Mouse (Mus musculus) forebrain, embryonic 13.5 days (tissue): ENCODE results near the gene Gm45837. TPM values are rescaled to one million over a fixed set of nuclear protein-coding genes. Genes with fewer than 3 reads are reported as not detected.
A peak's percentile ranks its signal among the peaks of the same experiment; 100 is the strongest.

Experiments
- ATAC-seq: fragments of 200-750 bp; cut with Nextera tagmentation; 2 replicates; pipeline ENCODE4 v1.8.0; 2017
- H3K27ac ChIP-seq: fragments of 300-500 bp; sonication (generic); 2 replicates; pipeline ENCODE4 v1.5.1; 2015; ENCODE audit warnings: inconsistent platforms, mild to moderate bottlenecking, moderate library complexity
- H3K27me3 ChIP-seq: fragments of 300-500 bp; sonication (generic); 2 replicates; pipeline ENCODE4 v1.6.1; 2015; ENCODE audit warnings: mild to moderate bottlenecking, inconsistent platforms
- H3K36me3 ChIP-seq: fragments of 300-500 bp; sonication (generic); 2 replicates; pipeline ENCODE4 v1.6.1; 2015; ENCODE audit warnings: mild to moderate bottlenecking, inconsistent platforms; ENCODE audit not compliant: poor library complexity, severe bottlenecking
- H3K4me1 ChIP-seq: fragments of 300-500 bp; sonication (generic); 2 replicates; pipeline ENCODE4 v1.6.1; 2015; ENCODE audit warnings: inconsistent platforms
- H3K4me2 ChIP-seq: fragments of 300-500 bp; sonication (generic); 2 replicates; pipeline ENCODE4 v1.6.1; 2015; ENCODE audit warnings: inconsistent platforms, mild to moderate bottlenecking, moderate library complexity
- H3K4me3 ChIP-seq: fragments of 300-500 bp; sonication (generic); 2 replicates; pipeline ENCODE4 v1.5.1; 2015; ENCODE audit warnings: mild to moderate bottlenecking, inconsistent platforms
- H3K9ac ChIP-seq: fragments of 300-500 bp; sonication (generic); 2 replicates; pipeline ENCODE4 v1.6.1; 2015; ENCODE audit warnings: mild to moderate bottlenecking, inconsistent platforms
- H3K9me3 ChIP-seq: fragments of 300-500 bp; sonication (generic); replicated peaks from 2 replicates; pipeline ENCODE4 v1.6.1; 2016; ENCODE audit warnings: inconsistent platforms
- WGBS: fragments of 180-500 bp; shearing (Covaris S2); methylation state at CpG from one replicate; pipeline ENCODE4 v1.1.7; 2015; 5-methylcytosine and 5-hydroxymethylcytosine counted together
- polyA plus RNA-seq: library from polyadenylated mRNA; unstranded; fragments of >200 nt; fragmentation: Nextera tagmentation; extraction: Ambion mirVana; gene quantifications from 2 replicates; pipeline ENCODE4 v1.2.1, GENCODE M21; 2015

Gm45837 gene
- polyA plus RNA-seq, 1 experiment from 2014 or later = not detected

GRCm38 (mm10) chr7:101487102-101487501 is 76.4 kb downstream of the Gm45837 start:
- Histone ChIP-seq H3K27me3 (no peaks in the 10 kb centered on the region), H3K9me3 (no peaks in the 10 kb centered on the region), H3K4me3 (no peak overlapping the region), H3K4me2 (no peak overlapping the region), H3K27ac (no peak overlapping the region), H3K36me3 (no peaks in the 10 kb centered on the region), H3K9ac (no peak overlapping the region), H3K4me1 (peaks cover 13% of the 10 kb centered on the region)
- WGBS = 80% methylated on average over 5 of the region's 5 CpGs
- ATAC-seq = no peak

- no peak for ATAC-seq
- no peak overlapping the region for H3K4me3 ChIP-seq
- H3K9ac ChIP-seq = no peak overlapping the region
- H3K27ac ChIP-seq = no peak overlapping the region
- WGBS = 42% methylated on average over 4 of the region's 4 CpGs
- H3K4me1 ChIP-seq = no peaks in the 10 kb centered on the region
- no peak overlapping the region for H3K4me2 ChIP-seq
- H3K27me3 ChIP-seq = no peaks in the 10 kb centered on the region
- H3K36me3 ChIP-seq = no peaks in the 10 kb centered on the region
- H3K9me3 ChIP-seq = no peaks in the 10 kb centered on the region
Measured at GRCm38 (mm10) chr7:101490952-101491351, 80.3 kb downstream of the Gm45837 start.

- Histone ChIP-seq H3K36me3 (no peaks in the 10 kb centered on the region), H3K9ac (no peak overlapping the region), H3K27me3 (peaks cover 15% of the 10 kb centered on the region), H3K9me3 (no peaks in the 10 kb centered on the region), H3K27ac (no peak overlapping the region), H3K4me3 (no peak overlapping the region), H3K4me1 (no peaks in the 10 kb centered on the region), H3K4me2 (no peak overlapping the region)
- ATAC-seq = no peak
- WGBS = 91% methylated on average over 3 of the region's 3 CpGs
Measured at GRCm38 (mm10) chr7:101498385-101498784, 87.7 kb downstream of the Gm45837 start.

DNA sequence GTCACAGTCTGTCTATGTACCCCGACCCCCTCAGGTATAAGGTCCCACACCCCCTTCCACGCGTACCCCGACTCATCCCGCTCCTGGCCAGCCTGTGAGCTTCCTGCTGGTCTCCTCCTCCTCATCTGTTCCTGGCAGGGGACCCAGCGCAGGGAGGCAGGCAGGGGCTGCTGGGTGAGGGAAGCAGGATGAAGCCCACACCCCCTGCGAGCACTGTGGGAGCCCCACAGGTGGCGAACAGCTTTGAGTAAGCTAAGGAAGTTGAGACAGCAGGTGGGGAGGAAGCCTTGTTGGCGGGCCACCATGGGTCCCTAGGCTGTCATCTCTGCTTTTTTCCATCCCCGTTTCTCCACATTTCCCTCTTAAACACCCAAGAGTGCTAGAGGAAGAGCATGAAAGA is 88.6 kb downstream of the Gm45837 start:
- H3K27me3 ChIP-seq = peaks cover 24% of the 10 kb centered on the region
- no peak overlapping the region for H3K4me3 ChIP-seq
- no peaks in the 10 kb centered on the region for H3K36me3 ChIP-seq
- WGBS = 60% methylated on average over 10 of the region's 10 CpGs
- H3K9ac ChIP-seq = no peak overlapping the region
- H3K4me2 ChIP-seq = no peak overlapping the region
- no peaks in the 10 kb centered on the region for H3K9me3 ChIP-seq
- no peak for ATAC-seq
- H3K4me1 ChIP-seq = peaks cover 3% of the 10 kb centered on the region
- no peak overlapping the region for H3K27ac ChIP-seq

- peaks cover 8% of the 10 kb centered on the region for H3K4me1 ChIP-seq
- no peak overlapping the region for H3K9ac ChIP-seq
- no peak overlapping the region for H3K4me3 ChIP-seq
- 70% methylated on average over 9 of the region's 9 CpGs for WGBS
- no peak overlapping the region for H3K27ac ChIP-seq
- peaks cover 28% of the 10 kb centered on the region for H3K27me3 ChIP-seq
- no peaks in the 10 kb centered on the region for H3K36me3 ChIP-seq
- no peak for ATAC-seq
- H3K4me2 ChIP-seq = no peak overlapping the region
- no peaks in the 10 kb centered on the region for H3K9me3 ChIP-seq
Measured at GRCm38 (mm10) chr7:101499701-101500100, 89.0 kb downstream of the Gm45837 start.

DNA sequence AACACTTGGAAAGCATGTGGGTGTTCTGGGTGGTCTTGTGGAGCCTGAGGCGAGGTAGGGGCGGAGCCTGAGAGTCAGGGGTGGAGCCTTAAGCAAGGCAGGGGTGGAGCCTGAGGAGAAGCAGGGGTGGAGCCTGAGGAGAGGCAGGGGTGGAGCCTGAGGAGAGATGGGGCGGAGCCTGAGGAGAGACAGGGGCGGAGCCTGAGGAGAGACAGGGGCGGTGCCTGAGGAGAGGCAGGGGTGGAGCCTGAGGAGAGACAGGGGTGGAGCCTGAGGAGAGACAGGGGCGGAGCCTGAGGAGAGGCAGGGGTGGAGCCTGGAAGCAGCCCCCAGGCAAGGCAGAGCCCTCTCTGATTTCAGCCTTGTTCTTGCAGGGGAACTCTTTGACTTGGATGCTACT is 90.5 kb downstream of the Gm45837 start:
- Histone ChIP-seq H3K4me1 (peaks cover 10% of the 10 kb centered on the region), H3K36me3 (no peaks in the 10 kb centered on the region), H3K9me3 (no peaks in the 10 kb centered on the region), H3K27me3 (peaks cover 35% of the 10 kb centered on the region), H3K4me2 (no peak overlapping the region), H3K27ac (no peak overlapping the region), H3K4me3 (no peak overlapping the region), H3K9ac (no peak overlapping the region)
- WGBS = 79% methylated on average over 6 of the region's 6 CpGs
- no peak for ATAC-seq

DNA sequence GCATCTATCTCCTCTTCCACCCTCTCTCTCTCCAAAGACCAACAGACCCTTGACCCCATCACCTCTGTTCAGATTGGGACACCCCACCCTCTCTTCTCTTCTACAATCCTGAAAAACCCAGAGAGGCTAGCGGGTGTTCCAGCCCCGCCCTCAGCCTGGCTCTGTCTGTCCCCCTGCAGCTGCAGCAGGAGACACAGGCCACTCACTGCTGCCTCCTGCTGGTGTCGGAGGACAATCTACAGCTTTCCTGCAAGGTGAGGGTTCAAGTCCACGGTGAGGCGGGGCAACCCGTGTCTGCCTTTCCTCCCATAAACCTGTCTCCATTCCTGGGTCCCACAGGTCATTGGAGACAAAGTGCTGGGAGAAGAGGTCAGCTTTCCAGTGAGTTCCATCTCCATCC is 91.0 kb downstream of the Gm45837 start:
- peaks cover 10% of the 10 kb centered on the region for H3K4me1 ChIP-seq
- H3K27ac ChIP-seq = no peak overlapping the region
- H3K36me3 ChIP-seq = no peaks in the 10 kb centered on the region
- 77% methylated on average over 6 of the region's 6 CpGs for WGBS
- ATAC-seq = no peak
- H3K4me3 ChIP-seq = no peak overlapping the region
- no peak overlapping the region for H3K9ac ChIP-seq
- no peak overlapping the region for H3K4me2 ChIP-seq
- H3K27me3 ChIP-seq = peaks cover 35% of the 10 kb centered on the region
- H3K9me3 ChIP-seq = no peaks in the 10 kb centered on the region

- 24% methylated on average over 8 of the region's 8 CpGs for WGBS
- H3K4me2 ChIP-seq = no peak overlapping the region
- no peak overlapping the region for H3K4me3 ChIP-seq
- ATAC-seq = no peak
- H3K27me3 ChIP-seq = peaks cover 38% of the 10 kb centered on the region
- no peak overlapping the region for H3K27ac ChIP-seq
- no peaks in the 10 kb centered on the region for H3K36me3 ChIP-seq
- H3K9me3 ChIP-seq = no peaks in the 10 kb centered on the region
- no peak overlapping the region for H3K9ac ChIP-seq
- peaks cover 10% of the 10 kb centered on the region for H3K4me1 ChIP-seq
Measured at GRCm38 (mm10) chr7:101503351-101503750, 92.7 kb downstream of the Gm45837 start.

GRCm38 (mm10) chr7:101503803-101504202 is 93.1 kb downstream of the Gm45837 start:
- Histone ChIP-seq H3K4me1 (peaks cover 10% of the 10 kb centered on the region), H3K4me2 (no peak overlapping the region), H3K4me3 (no peak overlapping the region), H3K9ac (no peak overlapping the region), H3K36me3 (no peaks in the 10 kb centered on the region), H3K27me3 (peaks cover 38% of the 10 kb centered on the region), H3K9me3 (no peaks in the 10 kb centered on the region), H3K27ac (no peak overlapping the region)
- WGBS = 49% methylated on average over 7 of the region's 7 CpGs
- no peak for ATAC-seq

DNA sequence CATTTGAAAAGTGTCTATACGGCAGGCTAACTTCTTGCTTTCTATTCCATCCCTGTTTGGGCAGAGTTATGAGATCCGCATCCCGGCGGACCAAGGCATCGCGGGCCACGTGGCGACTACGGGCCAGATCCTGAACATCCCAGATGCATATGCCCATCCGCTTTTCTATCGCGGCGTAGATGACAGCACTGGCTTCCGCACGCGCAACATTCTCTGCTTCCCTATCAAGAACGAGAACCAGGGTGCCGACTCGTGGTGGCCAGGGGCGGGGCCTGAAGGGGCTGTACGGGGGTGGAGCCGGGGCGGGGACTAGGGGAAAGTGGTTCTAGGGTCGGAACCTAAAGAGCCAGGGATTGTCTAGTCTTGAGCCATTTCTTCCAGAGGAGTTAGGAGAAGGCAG is 93.8 kb downstream of the Gm45837 start:
- Histone ChIP-seq H3K4me1 (peaks cover 10% of the 10 kb centered on the region), H3K27me3 (peaks cover 38% of the 10 kb centered on the region), H3K9ac (peak overlapping the region; percentile 51), H3K4me2 (peak overlapping the region; percentile 59), H3K9me3 (no peaks in the 10 kb centered on the region), H3K4me3 (peak overlapping the region; percentile 32), H3K36me3 (no peaks in the 10 kb centered on the region), H3K27ac (no peak overlapping the region)
- 6% methylated on average over 24 of the region's 24 CpGs for WGBS
- peak; percentile 55; the same call in 1 of the 2 replicates for ATAC-seq

- Histone ChIP-seq H3K4me2 (no peak overlapping the region), H3K9ac (no peak overlapping the region), H3K36me3 (no peaks in the 10 kb centered on the region), H3K4me3 (no peak overlapping the region), H3K27me3 (peaks cover 18% of the 10 kb centered on the region), H3K27ac (no peak overlapping the region), H3K4me1 (peaks cover 19% of the 10 kb centered on the region), H3K9me3 (no peaks in the 10 kb centered on the region)
- no peak for ATAC-seq
- WGBS = 39% methylated on average over 2 of the region's 2 CpGs
Measured at GRCm38 (mm10) chr7:101509212-101509611, 98.5 kb downstream of the Gm45837 start.

GRCm38 (mm10) chr7:101513655-101514054 is 103.0 kb downstream of the Gm45837 start:
- Histone ChIP-seq H3K4me2 (no peak overlapping the region), H3K4me3 (no peak overlapping the region), H3K27ac (no peak overlapping the region), H3K9ac (no peak overlapping the region), H3K27me3 (no peaks in the 10 kb centered on the region), H3K9me3 (no peaks in the 10 kb centered on the region), H3K36me3 (no peaks in the 10 kb centered on the region), H3K4me1 (peaks cover 19% of the 10 kb centered on the region)
- peak; percentile 68; the same call in 1 of the 2 replicates for ATAC-seq
- 40% methylated on average over 7 of the region's 7 CpGs for WGBS

DNA sequence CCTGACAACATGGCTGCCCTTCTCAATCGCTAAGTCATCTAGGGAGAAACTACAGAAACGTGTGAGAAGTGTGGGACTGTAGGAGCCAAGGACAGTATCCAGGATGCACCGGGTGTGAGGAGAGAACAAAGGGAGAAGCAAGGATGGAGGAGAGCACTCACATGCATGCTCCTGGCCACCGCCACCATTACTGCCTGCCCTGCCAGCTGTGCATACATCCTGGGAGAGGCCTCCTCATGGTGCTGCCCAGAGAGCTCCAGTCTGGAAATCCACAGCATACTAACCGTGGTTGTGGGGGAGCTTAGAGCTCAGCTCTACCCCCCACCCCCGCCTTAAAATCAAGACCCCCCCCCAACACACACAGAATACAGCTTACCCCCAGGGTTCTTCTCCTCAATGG is 104.1 kb downstream of the Gm45837 start:
- no peaks in the 10 kb centered on the region for H3K27me3 ChIP-seq
- H3K27ac ChIP-seq = no peak overlapping the region
- no peaks in the 10 kb centered on the region for H3K9me3 ChIP-seq
- H3K4me1 ChIP-seq = peaks cover 19% of the 10 kb centered on the region
- H3K4me3 ChIP-seq = no peak overlapping the region
- WGBS = 78% methylated on average over 6 of the region's 6 CpGs
- no peaks in the 10 kb centered on the region for H3K36me3 ChIP-seq
- no peak overlapping the region for H3K4me2 ChIP-seq
- H3K9ac ChIP-seq = no peak overlapping the region
- no peak for ATAC-seq
